Mouse (Mus musculus) embryonic facial prominence, embryonic 14.5 days (tissue): Measurements from ENCODE around the gene Mecp2. TPM values are rescaled to one million over a fixed set of nuclear protein-coding genes. Genes with fewer than 3 reads are reported as not detected.
"Not testable (repeated sequence)": the region's sequence is repeated elsewhere in the genome, so short reads cannot be mapped to it uniquely, and the experiment has no call there.

Experiments
- ATAC-seq: fragments of 200-750 bp; cut with Nextera tagmentation; 2 replicates; pipeline ENCODE4 v1.8.0; 2017; ENCODE audit warnings: low read depth, moderate number of reproducible peaks, moderate TSS enrichment
- DNase-seq: peaks from one replicate; pipeline ENCODE4 v3.0.0-alpha.2; 2015; ENCODE audit warnings: low spot score
- H3K27ac ChIP-seq: fragments of 300-500 bp; sonication (generic); replicated peaks from 2 replicates; pipeline ENCODE4 v1.5.1; 2014; ENCODE audit warnings: low read depth, mild to moderate bottlenecking, low read length, moderate library complexity
- H3K27me3 ChIP-seq: fragments of 300-500 bp; sonication (generic); replicated peaks from 2 replicates; pipeline ENCODE4 v1.6.1; 2014; ENCODE audit warnings: low read length; ENCODE audit not compliant: control insufficient read depth, insufficient read depth
- H3K36me3 ChIP-seq: fragments of 300-500 bp; sonication (generic); 2 replicates; pipeline ENCODE4 v1.6.1; 2014; ENCODE audit warnings: low read length, mixed read lengths; ENCODE audit not compliant: control insufficient read depth, insufficient read depth
- H3K4me1 ChIP-seq: fragments of 300-500 bp; sonication (generic); 2 replicates; pipeline ENCODE4 v1.6.1; 2014; ENCODE audit warnings: antibody characterized with exemption, low read length; ENCODE audit not compliant: control insufficient read depth, insufficient read depth
- H3K4me2 ChIP-seq: fragments of 300-500 bp; sonication (generic); 2 replicates; pipeline ENCODE4 v1.6.1; 2014; ENCODE audit warnings: low read depth, mild to moderate bottlenecking, low read length, moderate library complexity, mixed read lengths
- H3K4me3 ChIP-seq: fragments of 300-500 bp; sonication (generic); 2 replicates; pipeline ENCODE4 v1.5.1; 2014; ENCODE audit warnings: low read depth, mild to moderate bottlenecking, low read length
- H3K9ac ChIP-seq: fragments of 300-500 bp; sonication (generic); 2 replicates; pipeline ENCODE4 v1.6.1; 2014; ENCODE audit warnings: low read depth, mild to moderate bottlenecking, low read length, moderate library complexity, mixed read lengths
- H3K9me3 ChIP-seq: fragments of 300-500 bp; sonication (generic); 2 replicates; pipeline ENCODE4 v1.6.1; 2016; ENCODE audit warnings: low read length; ENCODE audit not compliant: control insufficient read depth
- WGBS: fragments of 180-500 bp; shearing (Covaris S2); extraction: QIAGEN DNeasy Blood & Tissue Kit; methylation state at CpG from one replicate; pipeline ENCODE4 v1.1.7; 2014; 5-methylcytosine and 5-hydroxymethylcytosine counted together
- polyA plus RNA-seq: library from polyadenylated mRNA; unstranded; fragments of >200 nt; fragmentation: Nextera tagmentation; extraction: Ambion mirVana; gene quantifications from 2 replicates; pipeline ENCODE4 v1.2.1, GENCODE M21; 2014

The Mecp2 gene
- 10.4 and 11.3 TPM in 2 replicates for polyA plus RNA-seq

GRCm38 (mm10) chrX:74135263-74135662, at the start of gene Mecp2:
Gene Mecp2 (minus strand): TSS chrX:74135363.
- H3K27me3 ChIP-seq, H3K27ac ChIP-seq, H3K36me3 ChIP-seq, ATAC-seq, H3K4me1 ChIP-seq, H3K4me2 ChIP-seq, DNase-seq, H3K4me3 ChIP-seq, H3K9me3 ChIP-seq, H3K9ac ChIP-seq: not testable (repeated sequence)
- WGBS, result 25% methylated on average over 1 of the region's 1 CpGs

- 90% methylated on average over 17 of the region's 17 CpGs for WGBS
- Histone ChIP-seq H3K27me3 (no peaks in the 10 kb centered on the region), H3K4me3 (no peak within 1 kb of the TSS), H3K9ac (no peak within 1 kb of the TSS), H3K36me3 (no peaks in the 10 kb centered on the region), H3K4me2 (no peak within 1 kb of the TSS), H3K27ac (no peak within 1 kb of the TSS), H3K4me1 (no peaks in the 10 kb centered on the region), H3K9me3 (no peaks in the 10 kb centered on the region)
- no peak for DNase-seq
- ATAC-seq, result no peak
Observed at GRCm38 (mm10) chrX:74176959-74177358, 41.8 kb upstream of the Mecp2 start, which contains the start of gene Tktl1. Gene Tktl1 (plus strand): TSS chrX:74177259.

- no peak within 1 kb of the TSS for H3K27ac ChIP-seq
- no peak within 1 kb of the TSS for H3K4me3 ChIP-seq
- H3K36me3 ChIP-seq, result no peaks in the 10 kb centered on the region
- H3K27me3 ChIP-seq, result no peaks in the 10 kb centered on the region
- no peaks in the 10 kb centered on the region for H3K9me3 ChIP-seq
- H3K4me2 ChIP-seq, result no peak within 1 kb of the TSS
- WGBS, result 88% methylated on average over 1 of the region's 1 CpGs
- DNase-seq (no peak), ATAC-seq (no peak)
- no peaks in the 10 kb centered on the region for H3K4me1 ChIP-seq
- H3K9ac ChIP-seq, result no peak within 1 kb of the TSS
Observed at GRCm38 (mm10) chrX:74167738-74168137, 32.6 kb upstream of the Mecp2 start, which contains the start of gene Tex28. Gene Tex28 (minus strand): TSS chrX:74167838.

GRCm38 (mm10) chrX:74127164-74127563, 8.0 kb downstream of the Mecp2 start, which contains the start of gene Opn1mw:
Gene Opn1mw (plus strand): TSS chrX:74127464.
- 0 out of 2 replicates have a peak, but pooled peaks cover 4% of the 10 kb centered on the region for H3K9me3 ChIP-seq
- no peak for ATAC-seq

GRCm38 (mm10) chrX:74124975-74125374, 10.2 kb downstream of the Mecp2 start:
- DNase-seq (no peak), ATAC-seq (no peak)
- Histone ChIP-seq H3K36me3 (no peaks in the 10 kb centered on the region), H3K4me1 (no peaks in the 10 kb centered on the region), H3K27me3 (peaks cover 1% of the 10 kb centered on the region; the same call in 1 of the 2 replicates), H3K27ac (no peak overlapping the region), H3K4me2 (no peak overlapping the region), H3K9me3 (0 out of 2 replicates have a peak, but pooled peaks cover 4% of the 10 kb centered on the region), H3K9ac (no peak overlapping the region), H3K4me3 (no peak overlapping the region)
- 50% methylated on average over 2 of the region's 2 CpGs for WGBS

More at GRCm38 (mm10) chrX:74127164-74127563, 8.0 kb downstream of the Mecp2 start, which contains the start of gene Opn1mw:
- Histone ChIP-seq H3K4me3 (no peak within 1 kb of the TSS), H3K9ac (no peak within 1 kb of the TSS), H3K4me2 (no peak within 1 kb of the TSS), H3K4me1 (no peaks in the 10 kb centered on the region), H3K36me3 (no peaks in the 10 kb centered on the region), H3K27ac (no peak within 1 kb of the TSS), H3K27me3 (no peaks in the 10 kb centered on the region; the same call in 1 of the 2 replicates)
- no peak for DNase-seq

GRCm38 (mm10) chrX:74115511-74115910, 19.7 kb downstream of the Mecp2 start:
- Histone ChIP-seq H3K4me3 (peak overlapping the region; percentile 29), H3K4me2 (peak overlapping the region; percentile 38), H3K36me3 (no peaks in the 10 kb centered on the region), H3K27me3 (peaks cover 2% of the 10 kb centered on the region; the same call in 1 of the 2 replicates), H3K9me3 (no peaks in the 10 kb centered on the region), H3K27ac (no peak overlapping the region), H3K9ac (0 out of 2 replicates have a peak overlapping the region, but pooled peaks have one; percentile 37), H3K4me1 (no peaks in the 10 kb centered on the region)
- ATAC-seq, result peak; percentile 60; the same call in 1 of the 2 replicates
- WGBS, result 21% methylated on average over 10 of the region's 10 CpGs
- peak; percentile 49 for DNase-seq

- no peak overlapping the region for H3K4me3 ChIP-seq
- DNase-seq, result no peak
- no peaks in the 10 kb centered on the region; the same call in 1 of the 2 replicates for H3K27me3 ChIP-seq
- no peak overlapping the region for H3K4me2 ChIP-seq
- no peak overlapping the region for H3K9ac ChIP-seq
- no peaks in the 10 kb centered on the region for H3K9me3 ChIP-seq
- H3K4me1 ChIP-seq, result no peaks in the 10 kb centered on the region
- H3K27ac ChIP-seq, result no peak overlapping the region
- no peaks in the 10 kb centered on the region for H3K36me3 ChIP-seq
- ATAC-seq, result no peak
Observed at GRCm38 (mm10) chrX:74114036-74114435, 21.1 kb downstream of the Mecp2 start.

- H3K27me3 ChIP-seq, result no peaks in the 10 kb centered on the region
- H3K9me3 ChIP-seq, result no peaks in the 10 kb centered on the region
- H3K27ac ChIP-seq, result no peak overlapping the region
- no peak overlapping the region for H3K9ac ChIP-seq
- WGBS, result 35% methylated on average over 3 of the region's 3 CpGs
- no peak for DNase-seq
- ATAC-seq, result no peak
- no peak overlapping the region for H3K4me2 ChIP-seq
- H3K4me1 ChIP-seq, result no peaks in the 10 kb centered on the region
- H3K4me3 ChIP-seq, result no peak overlapping the region
- H3K36me3 ChIP-seq, result no peaks in the 10 kb centered on the region
Observed at GRCm38 (mm10) chrX:74108747-74109146, 26.4 kb downstream of the Mecp2 start.

- WGBS, result 55% methylated on average over 2 of the region's 2 CpGs
- no peak for ATAC-seq
Observed at GRCm38 (mm10) chrX:74105916-74106315, 29.2 kb downstream of the Mecp2 start.

More at GRCm38 (mm10) chrX:74105916-74106315, 29.2 kb downstream of the Mecp2 start:
- no peaks in the 10 kb centered on the region for H3K36me3 ChIP-seq
- DNase-seq, result no peak
- H3K4me3 ChIP-seq, result no peak overlapping the region
- no peak overlapping the region for H3K27ac ChIP-seq
- H3K9me3 ChIP-seq, result no peaks in the 10 kb centered on the region
- H3K4me1 ChIP-seq, result no peaks in the 10 kb centered on the region
- no peaks in the 10 kb centered on the region for H3K27me3 ChIP-seq
- no peak overlapping the region for H3K4me2 ChIP-seq
- no peak overlapping the region for H3K9ac ChIP-seq
